Mouse (Mus musculus) adrenal gland, postnatal 36 days (tissue): ENCODE data around the gene Ctsf. TPM values are rescaled to one million over a fixed set of nuclear protein-coding genes. Genes with fewer than 3 reads are reported as not detected.

Source experiments
- total RNA-seq, 2 experiments: library from RNA; stranded (reverse); gene quantifications; 2 replicates each; pipeline ENCODE4 v1.2.3; 2021

Gene Ctsf
- total RNA-seq, 2 experiments from 2014 or later: 332 to 462 TPM

Other genes with a start within 250 kb of the Ctsf start
- 1 to 10 TPM; 5.5 to 6.9 TPM for gene Lrfn4, start 239.5 kb upstream of the Ctsf start, total RNA-seq
- gene Rce1, start 229.5 kb upstream of the Ctsf start, total RNA-seq: 10 to 100 TPM; 36.2 to 38.3 TPM
- gene Gm960, start 156.5 kb upstream of the Ctsf start, total RNA-seq: under 1 TPM in 1 of 2 experiments, not detected in 1; 0.13 TPM
- under 1 TPM; 0.49 to 0.53 TPM for gene Sptbn2, start 144.0 kb upstream of the Ctsf start, total RNA-seq
- 10 to 100 TPM; 16.4 to 17.1 TPM for gene Rbm4b, start 98.6 kb upstream of the Ctsf start, total RNA-seq
- gene Rbm4, start 61.2 kb upstream of the Ctsf start, total RNA-seq: 10 to 100 TPM; 57.6 to 68.1 TPM
- 10 to 100 TPM; 24.5 to 25.1 TPM for gene Gm21992, start 43.5 kb upstream of the Ctsf start, total RNA-seq
- gene Rbm14, start 43.5 kb upstream of the Ctsf start, total RNA-seq: 10 to 100 TPM; 48.7 to 60.3 TPM
- 100 to 1,000 TPM; 112 to 121 TPM for gene Ccs, start 15.8 kb upstream of the Ctsf start, total RNA-seq
- under 1 TPM in 1 of 2 experiments, not detected in 1; 0.20 TPM for gene Ccdc87, start 15.8 kb upstream of the Ctsf start, total RNA-seq
- gene Actn3, start 22.8 kb downstream of the Ctsf start, total RNA-seq: under 1 TPM; 0.53 to 0.66 TPM
- gene Zdhhc24, start 23.5 kb downstream of the Ctsf start, total RNA-seq: 10 to 100 TPM; 21.3 to 21.9 TPM
- gene Bbs1, start 51.5 kb downstream of the Ctsf start, total RNA-seq: 1 to 10 TPM; 9.1 to 9.2 TPM
- 100 to 1,000 TPM in 1 of 2 experiments, 10 to 100 TPM in 1; 86.1 to 110 TPM for gene Dpp3, start 73.2 kb downstream of the Ctsf start, total RNA-seq
- 1 to 10 TPM; 7.7 to 8.2 TPM for gene Peli3, start 88.0 kb downstream of the Ctsf start, total RNA-seq
- 10 to 100 TPM; 56.7 to 59.1 TPM for gene Mrpl11, start 107.0 kb downstream of the Ctsf start, total RNA-seq
- under 1 TPM; 0.20 to 0.40 TPM for gene Npas4, start 135.2 kb downstream of the Ctsf start, total RNA-seq
- 1 to 10 TPM; 4.5 to 5.3 TPM for gene Slc29a2, start 168.7 kb downstream of the Ctsf start, total RNA-seq
- gene B4gat1, start 183.7 kb downstream of the Ctsf start, total RNA-seq: 10 to 100 TPM; 27.8 to 43.5 TPM
- 1 to 10 TPM in 1 of 2 experiments, under 1 TPM in 1; 0.99 to 2.3 TPM for gene AC124502.3, start 183.8 kb downstream of the Ctsf start, total RNA-seq
- 10 to 100 TPM; 26.7 to 29.9 TPM for gene Brms1, start 186.2 kb downstream of the Ctsf start, total RNA-seq
- gene Rin1, start 195.4 kb downstream of the Ctsf start, total RNA-seq: 1 to 10 TPM; 3.5 to 3.6 TPM
- gene Cd248, start 212.9 kb downstream of the Ctsf start, total RNA-seq: 10 to 100 TPM; 13.7 to 21.2 TPM
- 1 to 10 TPM; 1.7 TPM for gene Tmem151a, start 230.4 kb downstream of the Ctsf start, total RNA-seq
- gene Yif1a, start 233.4 kb downstream of the Ctsf start, total RNA-seq: 10 to 100 TPM; 70.6 to 73.8 TPM
- gene Cnih2, start 243.4 kb downstream of the Ctsf start, total RNA-seq: 1 to 10 TPM; 1.2 to 1.4 TPM